Mouse (Mus musculus) ovary, postnatal 36 days (tissue): ENCODE measurements around the gene Fuca1.

Experiments
- DNase-seq: peaks from one replicate; pipeline ENCODE4 v3.0.0; 2022; ENCODE audit warnings: low spot score, mixed read lengths

The Fuca1 gene

GRCm38 (mm10) chr4:135981524-135982063 is 61.1 kb downstream of the Fuca1 start:
- DNase-seq: no peak

DNA sequence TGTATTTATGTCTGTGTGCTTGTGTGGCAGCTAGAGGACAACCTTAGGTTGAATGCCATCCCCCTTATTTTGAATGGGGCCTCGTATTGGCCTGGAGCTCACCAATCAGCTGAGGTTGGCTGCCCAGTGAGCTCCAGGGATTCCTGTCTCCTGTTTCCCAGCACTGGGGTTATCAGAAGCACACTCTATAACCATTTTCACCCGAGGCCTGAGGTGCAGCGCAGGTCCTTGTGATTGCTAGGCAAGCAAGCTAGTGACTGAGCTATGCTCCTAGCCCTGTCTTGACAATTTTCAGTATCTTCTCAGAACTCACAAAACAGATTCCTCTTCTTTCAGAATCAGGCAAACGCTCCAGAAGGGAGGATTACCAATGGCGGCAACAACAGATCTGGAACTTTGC is 64.0 kb downstream of the Fuca1 start:
- DNase-seq: no peak

- DNase-seq: no peak
Observed at GRCm38 (mm10) chr4:135985193-135985592, 64.7 kb downstream of the Fuca1 start.

DNA sequence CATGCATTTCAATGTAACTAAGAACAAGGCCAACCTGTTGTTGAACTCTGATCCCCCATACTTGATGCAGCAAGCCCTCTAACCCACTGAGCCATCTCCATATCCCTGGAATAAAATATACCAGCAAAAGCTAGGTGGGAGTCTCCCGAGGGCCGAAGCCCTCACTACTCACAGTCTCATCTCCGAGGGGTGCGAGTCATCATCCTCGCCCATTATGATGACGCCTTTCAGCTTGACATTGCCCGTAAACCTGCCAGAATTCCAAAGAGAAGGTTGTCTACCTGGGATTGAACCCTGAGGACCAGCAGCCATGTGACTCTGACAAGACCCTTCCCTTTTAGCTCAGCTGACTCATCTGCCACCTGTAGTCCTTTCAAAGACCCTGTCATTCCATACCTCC is 65.2 kb downstream of the Fuca1 start:
- no peak for DNase-seq

GRCm38 (mm10) chr4:135986301-135986942 is 65.9 kb downstream of the Fuca1 start:
- no peak for DNase-seq

DNA sequence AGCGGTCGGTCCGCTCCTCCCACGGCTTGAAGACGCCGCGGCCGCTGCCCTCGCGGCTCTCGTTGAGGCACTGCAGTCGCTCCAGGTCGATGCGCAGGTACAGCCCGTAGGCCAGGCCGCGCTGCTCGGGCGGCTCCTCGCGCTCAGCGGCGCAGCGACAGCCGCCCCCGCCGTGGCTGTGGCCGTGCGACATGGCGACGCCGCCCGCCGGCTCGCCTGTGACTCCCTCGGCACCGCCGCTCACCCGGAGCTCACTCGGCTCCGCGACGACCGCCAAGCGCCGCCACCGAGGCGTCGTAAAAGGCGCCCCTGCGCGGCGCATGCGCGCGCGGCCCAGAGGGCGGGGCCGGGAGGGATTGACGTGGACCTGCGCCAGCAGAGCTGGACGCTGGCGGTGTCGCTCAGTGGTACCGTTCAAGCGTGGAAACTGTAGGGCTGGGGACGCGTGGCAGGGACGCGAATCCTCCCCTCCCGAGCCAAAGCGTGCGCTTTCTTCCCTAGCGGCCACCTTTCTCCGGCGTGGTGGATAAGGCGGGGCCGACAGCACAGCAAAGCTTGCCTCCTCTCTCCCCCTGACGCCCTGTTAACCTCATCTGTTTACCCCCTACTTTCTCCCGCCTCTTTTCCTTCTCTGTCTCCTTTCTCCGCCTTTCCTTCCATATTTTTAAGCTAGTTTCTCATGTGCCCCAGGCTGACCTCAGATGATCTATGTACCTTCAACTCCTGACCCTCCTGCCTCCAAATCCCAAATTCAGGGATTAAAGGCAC is 66.6 kb downstream of the Fuca1 start, which contains the start of gene Pithd1:
Gene Pithd1, minus strand, starts transcription at position 322 of the 768 bp plus-strand sequence.
- DNase-seq: peak; percentile 93

DNA sequence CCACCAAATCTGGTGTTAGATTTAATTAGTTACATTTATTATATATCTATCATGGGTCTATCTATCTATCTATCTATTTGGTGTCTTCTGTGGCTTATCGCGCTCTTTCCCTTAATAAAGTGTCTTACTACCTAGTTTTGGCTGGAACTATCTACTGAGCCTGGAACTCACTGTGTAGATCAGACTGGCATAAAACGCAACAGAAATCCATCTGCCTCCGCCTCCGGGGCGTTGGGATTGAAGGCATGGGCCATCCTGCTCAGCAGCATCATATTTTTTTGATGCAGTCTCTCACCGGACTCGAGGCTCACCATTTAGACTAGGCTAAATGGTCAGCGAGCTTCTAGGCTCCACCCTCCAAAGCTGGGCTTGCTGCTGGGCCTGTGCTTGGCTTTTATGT is 67.2 kb downstream of the Fuca1 start:
- DNase-seq: no peak
